ENCODE assay signal across 11 mouse cellular contexts in the genomic region with DNA sequence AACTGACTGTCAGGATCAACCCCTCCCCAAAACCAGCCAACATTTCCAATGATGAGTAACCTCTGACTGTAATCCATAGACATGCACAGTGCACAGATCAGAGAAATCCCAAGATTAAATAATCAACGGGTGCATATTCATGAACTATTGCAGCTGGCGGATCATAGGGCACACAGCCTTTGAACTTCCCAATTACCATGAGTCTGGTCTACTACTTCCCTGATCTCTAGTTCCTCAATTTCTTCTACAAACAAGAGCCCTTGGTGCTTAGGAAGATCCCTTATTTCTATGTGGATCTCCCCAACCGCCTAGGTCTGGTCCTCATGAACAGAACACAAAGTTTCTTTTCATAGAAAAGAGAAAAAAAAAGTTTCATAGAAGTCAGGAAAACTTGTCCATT.
"Had no signal": no experiment of that assay in that cellular context is flagged by ENCODE, and none has a peak within 500 bp of the region (broad histone marks: within the 10 kb centered on the region; RNA-seq: fewer than 3 reads in every experiment).

No protein-coding gene starts in this region.

- DNase-seq: liver, postnatal 0 days; lung, adult 2 months; lung, postnatal 14 days; lung, postnatal 36 days; right cerebral cortex, postnatal 14 days; thymus, adult 2 months; thymus, postnatal 25 days; thymus, postnatal 4 days had no signal

- ATAC-seq: liver, postnatal 0 days; lung, postnatal 0 days; midbrain, embryonic 13.5 days; midbrain, embryonic 15.5 days had no signal
